Mouse (Mus musculus): ENCODE results near the gene Dap3. TPM values are rescaled to one million over a fixed set of nuclear protein-coding genes. Genes with fewer than 3 reads are reported as not detected.
A peak's percentile ranks its signal among the peaks of the same experiment; 100 is the strongest.

Dap3 gene
- total and polyA plus RNA-seq, 3 experiments, result 128 to 169 (median 145) TPM

DNA sequence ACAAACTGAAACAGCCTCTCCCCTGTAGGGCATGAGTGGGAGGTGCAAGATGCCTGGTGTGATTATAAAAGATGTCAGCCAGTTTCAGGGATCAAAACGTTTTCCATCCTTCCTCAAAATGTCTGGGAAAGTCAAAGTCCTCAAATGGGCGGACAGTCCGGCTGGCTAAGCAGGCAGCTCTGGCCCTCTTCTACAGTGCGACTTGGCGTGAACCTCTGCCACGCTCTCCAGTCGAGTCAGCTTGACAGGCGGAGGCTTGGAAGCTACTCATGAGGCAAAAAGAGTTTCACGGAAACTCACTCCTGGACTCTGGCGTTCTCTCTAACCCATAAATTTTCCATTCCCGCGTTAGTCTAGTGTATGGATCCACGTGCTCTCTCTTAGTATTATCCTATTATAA, 32.0 kb downstream of the Dap3 start:
- Histone ChIP-seq H3K27ac (ENCODE audit: insufficient read depth, low read depth) (no peak overlapping the region), H3K4me3 (replicated peaks in 1 of 3; ENCODE audit: low read depth in 2 of 3, low read length in 2 of 3, poor library complexity in 1 of 3) (no peak overlapping the region), H3K79me2 (replicated peaks; ENCODE audit: control insufficient read depth, extremely low read depth, insufficient read depth, poor library complexity, severe bottlenecking) (peaks cover 4% of the 10 kb centered on the region; the same call in 1 of the 2 replicates), H3K4me1 (ENCODE audit: control insufficient read depth in 1 of 2, insufficient read depth in 2 of 2) (peaks cover 0 to 5% of the 10 kb centered on the region in 2 experiments; a peak in 1 of 4 replicates), H3K9me3 (replicated peaks; ENCODE audit: low read length) (peaks cover 9% of the 10 kb centered on the region), H3K27me3 (replicated peaks) (no peaks in the 10 kb centered on the region), H3K36me3 (replicated peaks in 1 of 2; ENCODE audit: control insufficient read depth in 1 of 2, insufficient read depth in 1 of 2, low read length in 1 of 2) (peaks cover 28 to 55% of the 10 kb centered on the region in 2 experiments), H3K9ac (ENCODE audit: insufficient read depth, low read depth) (no peak overlapping the region), H3K4me2 (ENCODE audit: insufficient read depth, low read depth, poor library complexity, severe bottlenecking) (no peak overlapping the region)
- DNase-seq (ENCODE audit: extremely low read depth), result no peak
- dilution Hi-C loops (cut with MboI; ENCODE audit: extremely low pct_ligation_motif_present, extremely low pct_unique_long_range_greater_than_20kb, low sequenced_read_pairs) (no loop called here), in situ Hi-C loops (cut with MboI; ENCODE audit: low pct_ligation_motif_present, low pct_unique_long_range_greater_than_20kb, low sequenced_read_pairs) (no loop called here)
- TF ChIP-seq IRF4 (IDR thresholded peaks at IDR 0.05; ENCODE audit: low read depth, low read length) (no peak), HCFC1 (IDR thresholded peaks at IDR 0.05; ENCODE audit: low read depth, low read length) (no peak), TCF12 (IDR thresholded peaks at IDR 0.05; ENCODE audit: low read depth, low read length) (no peak), JUN (IDR thresholded peaks at IDR 0.05; ENCODE audit: insufficient read depth, low read depth, low read length) (no peak), TBP (conservative IDR thresholded peaks at IDR 0.05; ENCODE audit: low read depth, low read length) (no peak), CHD2 (IDR thresholded peaks at IDR 0.05; ENCODE audit: low read length) (no peak), JUND (conservative IDR thresholded peaks at IDR 0.05; ENCODE audit: low read depth, low read length) (no peak)

DNA sequence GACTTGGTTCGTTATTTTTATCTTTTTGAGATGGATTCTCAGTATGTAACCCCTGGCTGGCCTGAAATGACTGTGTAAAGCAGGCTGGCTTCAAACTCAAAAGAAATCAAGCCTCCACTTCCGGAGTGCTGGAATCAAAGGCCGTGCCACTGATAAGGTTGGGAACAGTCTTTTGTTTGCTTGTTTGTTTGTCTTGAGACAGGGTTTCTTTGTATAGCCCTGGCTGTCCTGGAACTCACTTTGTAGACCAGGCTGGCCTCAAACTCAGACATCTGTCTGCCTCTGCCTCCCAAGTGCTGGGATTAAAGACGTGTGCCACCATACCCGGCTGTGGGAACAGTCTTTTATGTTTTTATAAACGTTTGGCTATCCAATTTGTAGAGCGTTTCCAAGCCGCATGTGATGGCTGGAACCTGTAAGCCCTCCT, 36.6 kb downstream of the Dap3 start:
- H3K4me1 ChIP-seq (ENCODE audit: control insufficient read depth in 1 of 2, insufficient read depth in 2 of 2), result peaks cover 5 to 16% of the 10 kb centered on the region in 2 experiments; a peak in 3 of 4 replicates
- H3K9me3 ChIP-seq (replicated peaks; ENCODE audit: low read length), result no peaks in the 10 kb centered on the region
- DNase-seq (ENCODE audit: extremely low read depth), result peak; percentile 38
- in situ Hi-C loops (cut with MboI; ENCODE audit: low pct_ligation_motif_present, low pct_unique_long_range_greater_than_20kb, low sequenced_read_pairs) (no loop called here), dilution Hi-C loops (cut with MboI; ENCODE audit: extremely low pct_ligation_motif_present, extremely low pct_unique_long_range_greater_than_20kb, low sequenced_read_pairs) (no loop called here)
- no peaks in the 10 kb centered on the region for H3K27me3 ChIP-seq (replicated peaks)
- H3K27ac ChIP-seq (ENCODE audit: insufficient read depth, low read depth), result no peak overlapping the region
- TF ChIP-seq GABPA (IDR thresholded peaks at IDR 0.05; ENCODE audit: insufficient replicate concordance, low read depth, low read length) (no peak), RAD21 (IDR thresholded peaks at IDR 0.05; ENCODE audit: low read depth, low read length) (no peak), ZNF384 (IDR thresholded peaks at IDR 0.05; ENCODE audit: low read depth, low read length) (no peak), CTCF (conservative IDR thresholded peaks at IDR 0.05 in 1 of 2, IDR thresholded peaks at IDR 0.05 in 1 of 2; ENCODE audit: low read depth in 2 of 2, low read length in 2 of 2) (no peak), BHLHE40 (IDR thresholded peaks at IDR 0.05; ENCODE audit: low read depth, low read length) (no peak), TCF12 (IDR thresholded peaks at IDR 0.05; ENCODE audit: low read depth, low read length) (no peak), KAT2A (IDR thresholded peaks at IDR 0.05; ENCODE audit: insufficient replicate concordance, low read length) (no peak)
- peak overlapping the region; percentile 93 for H3K4me2 ChIP-seq (ENCODE audit: insufficient read depth, low read depth, poor library complexity, severe bottlenecking)
- peaks cover 29 to 50% of the 10 kb centered on the region in 2 experiments for H3K36me3 ChIP-seq (replicated peaks in 1 of 2; ENCODE audit: control insufficient read depth in 1 of 2, insufficient read depth in 1 of 2, low read length in 1 of 2)
- peak overlapping the region; percentile 77 for H3K9ac ChIP-seq (ENCODE audit: insufficient read depth, low read depth)
- H3K4me3 ChIP-seq (replicated peaks in 1 of 3; ENCODE audit: low read depth in 2 of 3, low read length in 2 of 3, poor library complexity in 1 of 3), result peak overlapping the region; percentile 80 to 93 (median 86)
- H3K79me2 ChIP-seq (replicated peaks; ENCODE audit: control insufficient read depth, extremely low read depth, insufficient read depth, poor library complexity, severe bottlenecking), result peaks cover 13% of the 10 kb centered on the region; the same call in 1 of the 2 replicates
